Mouse (Mus musculus) intestine, embryonic 16.5 days (tissue): Measurements from ENCODE around the gene Dbp. TPM values are rescaled to one million over a fixed set of nuclear protein-coding genes. Genes with fewer than 3 reads are reported as not detected.

Experiments used
- ATAC-seq: fragments of 200-750 bp; cut with Nextera tagmentation; 2 replicates; pipeline ENCODE4 v1.8.0; 2017; ENCODE audit warnings: moderate TSS enrichment, moderate library complexity
- H3K27ac ChIP-seq: fragments of 300-500 bp; sonication (generic); 2 replicates; pipeline ENCODE4 v1.5.1; 2014; ENCODE audit warnings: mild to moderate bottlenecking, low read length
- H3K27me3 ChIP-seq: fragments of 300-500 bp; sonication (generic); replicated peaks from 2 replicates; pipeline ENCODE4 v1.6.1; 2014; ENCODE audit warnings: low read length, control low read depth, mixed read lengths; ENCODE audit not compliant: control insufficient read depth, insufficient read depth
- H3K36me3 ChIP-seq: fragments of 300-500 bp; sonication (generic); 2 replicates; pipeline ENCODE4 v1.6.1; 2014; ENCODE audit warnings: low read length, control low read depth; ENCODE audit not compliant: control insufficient read depth, insufficient read depth
- H3K4me1 ChIP-seq: fragments of 300-500 bp; sonication (generic); 2 replicates; pipeline ENCODE4 v1.6.1; 2014; ENCODE audit warnings: low read length, control low read depth, mixed read lengths; ENCODE audit not compliant: control insufficient read depth, insufficient read depth
- H3K4me2 ChIP-seq: fragments of 300-500 bp; sonication (generic); 2 replicates; pipeline ENCODE4 v1.6.1; 2014; ENCODE audit warnings: low read depth, low read length, control low read depth
- H3K4me3 ChIP-seq: fragments of 300-500 bp; sonication (generic); 2 replicates; pipeline ENCODE4 v1.5.1; 2014; ENCODE audit warnings: mild to moderate bottlenecking, low read length
- H3K9ac ChIP-seq: fragments of 300-500 bp; sonication (generic); 2 replicates; pipeline ENCODE4 v1.6.1; 2014; ENCODE audit warnings: low read depth, low read length
- H3K9me3 ChIP-seq: fragments of 300-500 bp; sonication (generic); 2 replicates; pipeline ENCODE4 v1.6.1; 2016; ENCODE audit warnings: low read length, control low read depth; ENCODE audit not compliant: control insufficient read depth
- WGBS: fragments of 180-500 bp; shearing (Covaris S2); extraction: QIAGEN DNeasy Blood & Tissue Kit; methylation state at CpG from one replicate; pipeline ENCODE4 v1.1.7; 2014; 5-methylcytosine and 5-hydroxymethylcytosine counted together
- polyA plus RNA-seq: library from polyadenylated mRNA; unstranded; fragments of >200 nt; fragmentation: Nextera tagmentation; extraction: Ambion mirVana; gene quantifications from 2 replicates; pipeline ENCODE4 v1.2.1, GENCODE M21; 2015

Gene Dbp
- polyA plus RNA-seq, 1 experiment from 2014 or later, result 2.3 TPM

DNA sequence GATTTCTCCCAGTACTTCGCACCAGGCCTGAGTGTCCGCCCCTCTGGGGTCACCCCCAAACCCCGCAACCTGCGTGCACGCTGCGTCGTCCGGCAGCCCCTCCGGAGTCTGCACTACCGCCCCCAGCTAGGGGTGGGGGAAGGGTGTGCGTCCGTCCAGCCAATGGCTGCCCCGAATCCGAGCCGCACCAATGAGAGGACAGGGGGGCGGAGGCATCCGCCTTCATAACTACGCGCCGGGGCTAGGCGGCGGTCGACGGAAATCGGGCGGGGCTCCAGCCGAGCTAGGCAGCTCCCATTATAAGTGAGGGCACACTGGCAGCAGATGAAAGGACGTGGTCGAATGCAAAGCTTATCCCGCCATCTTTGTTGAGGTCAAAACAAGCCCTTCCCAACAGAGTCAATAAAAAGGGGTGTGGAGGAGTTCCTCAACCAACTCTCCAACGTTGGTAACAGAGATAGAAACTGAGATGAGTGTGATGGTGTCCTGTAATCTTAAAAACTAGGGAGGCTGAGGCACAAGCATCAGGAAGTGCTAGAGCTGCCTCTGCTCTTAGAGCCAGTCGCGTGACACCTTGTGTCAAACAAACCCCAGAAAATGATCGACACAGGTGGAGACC, 10.3 kb downstream of the Dbp start, which contains the start of gene Rpl18:
TSS of gene Rpl18 (plus strand) at position 368 of the 619 bp plus-strand sequence.
- Histone ChIP-seq H3K4me2 (peak within 1 kb of the TSS; percentile 90), H3K27me3 (no peaks in the 10 kb centered on the region), H3K36me3 (peaks cover 29% of the 10 kb centered on the region), H3K4me1 (peaks cover 55% of the 10 kb centered on the region), H3K4me3 (peak within 1 kb of the TSS; percentile 75), H3K27ac (peak within 1 kb of the TSS; percentile 98), H3K9me3 (no peaks in the 10 kb centered on the region), H3K9ac (peak within 1 kb of the TSS; percentile 90)
- ATAC-seq, result peak; percentile 86
- WGBS, result 6% methylated on average over 34 of the region's 34 CpGs

DNA sequence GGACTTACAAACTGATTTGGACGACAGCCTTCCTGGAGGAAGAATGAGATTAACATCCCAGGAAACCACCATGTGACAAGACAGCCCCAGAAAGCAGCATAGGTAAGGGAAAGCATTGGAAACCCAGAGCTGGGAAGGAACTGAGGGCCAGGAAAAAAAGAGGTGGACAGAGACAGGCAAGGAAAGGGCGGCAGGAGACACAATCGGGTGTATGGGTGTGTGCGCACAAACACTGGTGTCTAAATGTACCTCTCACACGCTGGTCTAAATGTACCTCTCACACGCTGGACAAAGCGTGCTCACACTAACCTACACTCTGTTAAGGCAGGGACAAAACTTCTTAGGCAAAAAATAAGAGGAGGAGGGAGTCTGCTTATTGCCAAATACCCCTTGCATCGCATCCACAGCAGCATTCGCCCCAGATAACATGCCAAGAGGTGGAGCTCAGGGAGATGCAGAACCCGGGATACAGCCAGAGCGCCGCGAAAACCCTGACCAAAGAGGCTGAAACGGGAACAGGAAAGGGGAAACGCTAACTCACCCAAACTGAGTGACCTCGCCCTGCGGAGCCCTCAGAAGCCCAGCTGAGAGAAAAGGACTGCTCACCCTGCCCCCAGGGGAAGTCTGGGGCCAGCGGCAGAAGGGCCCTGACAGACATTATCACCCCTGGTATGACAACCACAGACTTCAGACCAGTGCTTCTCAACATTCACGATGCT, 11.0 kb downstream of the Dbp start:
- no peak for ATAC-seq
- H3K27me3 ChIP-seq, result no peaks in the 10 kb centered on the region
- peak overlapping the region; percentile 37 for H3K4me3 ChIP-seq
- WGBS, result 79% methylated on average over 19 of the region's 19 CpGs
- H3K4me2 ChIP-seq, result peak overlapping the region; percentile 90
- peak overlapping the region; percentile 54; the same call in 1 of the 2 replicates for H3K9ac ChIP-seq
- H3K9me3 ChIP-seq, result no peaks in the 10 kb centered on the region
- H3K36me3 ChIP-seq, result peaks cover 26% of the 10 kb centered on the region
- peaks cover 50% of the 10 kb centered on the region for H3K4me1 ChIP-seq
- peak overlapping the region; percentile 73 for H3K27ac ChIP-seq

DNA sequence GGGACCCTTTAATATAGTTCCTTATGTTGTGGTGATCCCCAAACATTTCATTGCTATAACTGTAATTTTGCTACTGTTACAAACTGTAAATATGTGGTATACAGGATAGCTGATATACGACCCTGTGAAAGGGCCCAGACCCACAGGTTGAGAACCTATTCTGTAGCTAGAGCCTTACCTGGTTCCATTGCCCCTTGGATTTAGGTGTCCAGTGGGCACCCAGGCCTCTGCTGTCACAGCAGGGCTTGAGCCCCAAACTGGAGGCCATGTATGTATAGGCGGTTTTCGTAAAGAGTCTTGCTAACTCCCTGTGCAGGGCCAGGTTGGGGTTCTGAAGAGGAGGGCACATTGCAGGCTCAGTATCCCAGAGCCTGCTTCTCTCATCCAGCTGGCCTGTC, 11.6 kb downstream of the Dbp start:
- ATAC-seq, result no peak
- Histone ChIP-seq H3K9me3 (no peaks in the 10 kb centered on the region), H3K4me1 (peaks cover 50% of the 10 kb centered on the region), H3K9ac (peak overlapping the region; percentile 54), H3K27me3 (no peaks in the 10 kb centered on the region), H3K4me3 (peak overlapping the region; percentile 85), H3K27ac (0 out of 2 replicates have a peak overlapping the region, but pooled peaks have one; percentile 41), H3K4me2 (peak overlapping the region; percentile 90), H3K36me3 (peaks cover 23% of the 10 kb centered on the region; the same call in 1 of the 2 replicates)
- WGBS, result 88% methylated on average over 3 of the region's 3 CpGs

DNA sequence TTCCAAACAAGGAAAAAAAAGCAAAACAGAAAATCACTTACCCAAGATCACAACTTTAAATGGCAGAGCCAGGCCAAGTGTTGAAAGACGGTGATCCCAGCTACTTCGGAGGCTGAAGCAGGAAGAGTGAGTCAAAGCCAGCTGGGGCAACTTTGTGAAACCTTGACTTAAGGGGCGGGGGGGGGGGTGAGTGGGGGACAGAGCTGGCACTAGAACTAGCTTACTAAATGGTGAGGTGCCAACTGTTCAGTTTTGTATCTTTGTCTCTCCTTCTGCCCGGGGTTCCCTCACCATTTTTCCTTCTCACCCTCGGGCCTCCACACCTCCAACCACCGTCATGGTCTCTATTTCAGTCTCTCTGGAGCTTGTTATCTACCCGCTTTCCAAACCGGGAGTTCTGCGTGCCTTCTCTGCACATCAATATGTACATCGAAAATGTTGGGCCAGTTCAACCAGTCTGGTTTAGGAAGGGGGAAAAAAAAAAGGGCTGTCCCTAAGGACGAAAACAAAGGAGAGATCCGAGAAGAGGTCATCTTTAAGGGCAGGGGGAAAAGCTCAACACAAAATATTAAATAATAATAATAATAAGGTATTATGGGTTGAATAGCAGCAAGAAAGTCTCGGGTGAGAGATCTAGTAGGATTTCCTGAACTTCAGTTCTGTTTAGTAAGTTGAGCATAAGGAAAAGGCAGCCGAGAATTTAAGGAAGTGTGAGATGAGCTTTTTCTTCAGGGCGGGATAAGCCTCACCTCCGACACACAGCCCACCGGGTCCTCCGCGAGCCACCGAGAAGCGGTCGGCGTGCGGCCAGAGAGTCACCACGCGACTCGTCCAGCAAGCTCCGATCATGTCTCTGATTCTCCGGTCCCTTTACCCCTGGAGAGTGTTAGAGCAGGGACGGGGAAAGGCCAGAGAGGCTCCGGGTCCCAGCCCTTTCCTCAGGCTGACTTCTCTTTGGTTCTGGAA, 12.3 kb downstream of the Dbp start:
- WGBS, result 9% methylated on average over 31 of the region's 31 CpGs
- H3K36me3 ChIP-seq, result peaks cover 17% of the 10 kb centered on the region; the same call in 1 of the 2 replicates
- H3K9me3 ChIP-seq, result no peaks in the 10 kb centered on the region
- H3K27ac ChIP-seq, result peak overlapping the region; percentile 91
- H3K4me3 ChIP-seq, result peak overlapping the region; percentile 85
- H3K4me2 ChIP-seq, result peak overlapping the region; percentile 90
- H3K27me3 ChIP-seq, result no peaks in the 10 kb centered on the region
- peak overlapping the region; percentile 85 for H3K9ac ChIP-seq
- peaks cover 51% of the 10 kb centered on the region for H3K4me1 ChIP-seq
- no peak for ATAC-seq

DNA sequence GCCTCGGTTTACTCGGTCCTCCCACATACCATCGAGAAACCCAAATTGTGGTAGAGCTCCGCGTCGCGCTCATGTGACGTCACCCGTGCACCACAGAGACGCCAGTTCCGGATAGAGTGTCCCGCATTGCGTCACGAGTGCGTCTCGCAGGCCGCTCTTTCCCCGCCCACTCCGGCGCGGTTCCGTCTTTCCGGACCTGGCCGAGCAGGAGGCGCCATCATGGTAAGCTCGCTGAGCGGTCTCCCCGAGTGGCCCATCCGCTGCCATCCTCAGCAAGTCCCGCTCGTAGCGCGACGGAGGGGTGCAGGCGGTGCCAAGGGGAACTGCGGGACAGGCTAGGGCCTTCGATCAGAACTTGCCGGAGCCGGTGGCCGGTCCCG, 13.0 kb downstream of the Dbp start, which contains the start of gene Sphk2:
TSS of gene Sphk2 (minus strand) at position 85 of the 380 bp plus-strand sequence.
- Histone ChIP-seq H3K36me3 (peaks cover 16% of the 10 kb centered on the region; the same call in 1 of the 2 replicates), H3K4me3 (peak within 1 kb of the TSS; percentile 85), H3K27ac (peak within 1 kb of the TSS; percentile 91), H3K9me3 (no peaks in the 10 kb centered on the region), H3K9ac (peak within 1 kb of the TSS; percentile 98), H3K27me3 (no peaks in the 10 kb centered on the region), H3K4me1 (peaks cover 50% of the 10 kb centered on the region), H3K4me2 (peak within 1 kb of the TSS; percentile 90)
- peak; percentile 30 for ATAC-seq
- under 1% methylated on average over 41 of the region's 41 CpGs for WGBS

DNA sequence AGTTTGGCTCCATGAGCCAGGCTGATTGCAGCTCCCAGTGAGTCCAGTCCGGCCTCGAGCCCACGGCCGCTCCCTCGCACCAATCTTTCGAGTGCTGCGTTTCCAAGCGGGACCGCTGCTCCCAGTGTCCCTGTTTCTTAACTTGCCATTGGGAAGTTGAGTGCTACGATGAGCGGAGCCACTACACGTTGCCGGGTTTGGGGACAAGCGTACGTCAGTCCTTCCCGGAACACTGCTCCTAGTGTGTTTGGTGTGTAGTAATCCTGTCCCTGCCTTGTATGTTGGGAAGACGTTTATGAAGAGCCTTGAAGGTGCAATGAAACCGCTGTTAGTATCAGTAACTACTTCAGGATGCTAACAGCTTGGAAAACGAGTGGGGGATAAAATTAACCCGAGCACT, 13.4 kb downstream of the Dbp start:
- peak overlapping the region; percentile 85 for H3K4me3 ChIP-seq
- peaks cover 12% of the 10 kb centered on the region; the same call in 1 of the 2 replicates for H3K36me3 ChIP-seq
- H3K27me3 ChIP-seq, result no peaks in the 10 kb centered on the region
- peak overlapping the region; percentile 88 for H3K27ac ChIP-seq
- ATAC-seq, result no peak
- peaks cover 46% of the 10 kb centered on the region for H3K4me1 ChIP-seq
- no peaks in the 10 kb centered on the region for H3K9me3 ChIP-seq
- H3K9ac ChIP-seq, result peak overlapping the region; percentile 98
- peak overlapping the region; percentile 81 for H3K4me2 ChIP-seq
- WGBS, result 0% methylated on average over 20 of the region's 20 CpGs

DNA sequence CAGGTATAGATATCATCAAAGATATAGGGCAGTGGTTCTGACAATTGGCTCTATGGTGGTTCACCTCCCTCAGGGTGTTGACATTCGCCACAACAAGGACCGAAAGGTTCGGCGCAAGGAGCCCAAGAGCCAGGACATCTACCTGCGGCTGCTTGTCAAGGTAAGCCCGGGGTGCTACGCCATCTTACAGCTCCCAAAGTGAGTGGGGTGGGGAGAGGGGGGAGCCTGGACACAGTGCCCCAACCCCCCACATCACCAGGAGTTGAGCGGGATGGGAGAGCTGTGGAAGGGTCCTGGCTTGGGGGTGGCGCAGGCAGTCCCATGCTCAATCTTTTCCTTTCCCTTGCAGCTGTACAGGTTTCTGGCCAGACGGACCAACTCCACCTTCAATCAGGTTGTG, 14.3 kb downstream of the Dbp start:
- H3K4me2 ChIP-seq, result peak overlapping the region; percentile 81
- H3K9me3 ChIP-seq, result no peaks in the 10 kb centered on the region
- peaks cover 18% of the 10 kb centered on the region for H3K36me3 ChIP-seq
- H3K27ac ChIP-seq, result peak overlapping the region; percentile 88
- peaks cover 43% of the 10 kb centered on the region for H3K4me1 ChIP-seq
- no peak for ATAC-seq
- H3K9ac ChIP-seq, result peak overlapping the region; percentile 98
- peak overlapping the region; percentile 85 for H3K4me3 ChIP-seq
- WGBS, result 65% methylated on average over 10 of the region's 10 CpGs
- no peaks in the 10 kb centered on the region for H3K27me3 ChIP-seq

DNA sequence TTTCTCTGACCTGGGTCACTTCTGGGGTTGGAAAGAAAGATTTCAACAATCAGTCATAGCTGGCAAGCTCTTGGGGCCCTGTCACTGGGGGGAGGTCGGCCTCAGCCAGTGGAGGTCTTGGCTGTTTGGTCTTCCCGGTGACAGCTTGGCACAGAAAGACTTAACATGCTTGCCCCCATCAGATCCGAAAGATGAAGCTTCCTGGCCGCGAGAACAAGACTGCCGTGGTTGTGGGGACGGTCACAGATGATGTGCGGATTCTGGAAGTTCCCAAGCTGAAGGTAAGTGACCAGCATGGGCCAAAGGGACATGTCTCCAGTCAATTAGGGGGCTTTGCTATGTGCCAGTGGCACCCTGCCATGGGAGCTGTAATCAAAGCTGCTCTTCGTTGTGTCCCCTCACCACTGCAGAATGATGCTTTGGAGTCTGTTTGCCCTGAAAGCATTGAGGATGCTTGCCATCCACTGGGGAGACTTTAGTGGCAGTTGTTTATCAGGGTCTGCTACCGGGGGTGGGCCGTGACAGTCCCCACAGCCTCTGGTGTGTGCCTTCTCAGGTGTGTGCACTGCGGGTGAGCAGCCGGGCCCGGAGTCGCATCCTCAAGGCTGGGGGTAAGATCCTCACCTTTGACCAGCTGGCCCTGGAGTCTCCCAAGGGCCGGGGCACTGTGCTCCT, 15.0 kb downstream of the Dbp start:
- Histone ChIP-seq H3K27me3 (no peaks in the 10 kb centered on the region), H3K36me3 (peaks cover 22% of the 10 kb centered on the region), H3K4me2 (peak overlapping the region; percentile 81), H3K9ac (peak overlapping the region; percentile 98), H3K4me1 (peaks cover 38% of the 10 kb centered on the region), H3K9me3 (no peaks in the 10 kb centered on the region), H3K27ac (peak overlapping the region; percentile 88), H3K4me3 (peak overlapping the region; percentile 85)
- ATAC-seq, result no peak
- 85% methylated on average over 15 of the region's 16 CpGs for WGBS
